Mouse (Mus musculus) limb, embryonic 14.5 days (tissue): ENCODE measurements around the gene Plekhg5. TPM values are rescaled to one million over a fixed set of nuclear protein-coding genes. Genes with fewer than 3 reads are reported as not detected.

Experiments
- ATAC-seq: fragments of 200-750 bp; cut with Nextera tagmentation; 2 replicates; pipeline ENCODE4 v1.8.0; 2017; ENCODE audit warnings: low read depth, moderate number of reproducible peaks, moderate TSS enrichment; ENCODE audit not compliant: low FRiP score
- DNase-seq: peaks from one replicate; pipeline ENCODE4 v3.0.0-alpha.2; 2015; ENCODE audit warnings: low spot score
- H3K27ac ChIP-seq: fragments of 300-500 bp; sonication (generic); replicated peaks from 2 replicates; pipeline ENCODE4 v1.5.1; 2014; ENCODE audit warnings: low read depth, mild to moderate bottlenecking, low read length, moderate library complexity, mixed read lengths
- H3K27me3 ChIP-seq: fragments of 300-500 bp; sonication (generic); 2 replicates; pipeline ENCODE4 v1.6.1; 2014; ENCODE audit warnings: low read length, mixed read lengths; ENCODE audit not compliant: control insufficient read depth, insufficient read depth
- H3K36me3 ChIP-seq: fragments of 300-500 bp; sonication (generic); 2 replicates; pipeline ENCODE4 v1.6.1; 2014; ENCODE audit warnings: mild to moderate bottlenecking, low read length, moderate library complexity, mixed read lengths; ENCODE audit not compliant: control insufficient read depth, insufficient read depth
- H3K4me1 ChIP-seq: fragments of 300-500 bp; sonication (generic); 2 replicates; pipeline ENCODE4 v1.6.1; 2014; ENCODE audit warnings: antibody characterized with exemption, low read length, mixed read lengths; ENCODE audit not compliant: control insufficient read depth, insufficient read depth
- H3K4me2 ChIP-seq: fragments of 300-500 bp; sonication (generic); replicated peaks from 2 replicates; pipeline ENCODE4 v1.6.1; 2014; ENCODE audit warnings: low read depth, mild to moderate bottlenecking, low read length, moderate library complexity; ENCODE audit not compliant: severe bottlenecking
- H3K4me3 ChIP-seq: fragments of 300-500 bp; sonication (generic); replicated peaks from 2 replicates; pipeline ENCODE4 v1.5.1; 2014; ENCODE audit warnings: low read length
- H3K9ac ChIP-seq: fragments of 300-500 bp; sonication (generic); 2 replicates; pipeline ENCODE4 v1.6.1; 2014; ENCODE audit warnings: mild to moderate bottlenecking, low read depth, low read length, moderate library complexity; ENCODE audit not compliant: severe bottlenecking
- H3K9me3 ChIP-seq: fragments of 300-500 bp; sonication (generic); 2 replicates; pipeline ENCODE4 v1.6.1; 2016; ENCODE audit warnings: low read length; ENCODE audit not compliant: control insufficient read depth
- POLR2A ChIP-seq: fragments of 200-500 bp; IDR thresholded peaks from 2 replicates; pipeline ENCODE4 v1.8.0; 2012; ENCODE audit warnings: inconsistent platforms, mild to moderate bottlenecking, moderate library complexity, borderline replicate concordance; ENCODE audit not compliant: insufficient read depth, insufficient read length; ENCODE audit errors: extremely low read depth
- WGBS: fragments of 180-500 bp; shearing (Covaris S2); extraction: QIAGEN DNeasy Blood & Tissue Kit; methylation state at CpG from one replicate; pipeline ENCODE4 v1.1.7; 2014; 5-methylcytosine and 5-hydroxymethylcytosine counted together
- polyA plus RNA-seq, 2 experiments: library from polyadenylated mRNA; depleted of rRNA in 1 of 2; stranded (reverse) in 1 of 2; unstranded in 1 of 2; fragments of >200 nt; fragmentation: Nextera tagmentation in 1 of 2; extraction: Ambion mirVana in 1 of 2; gene quantifications; 2 replicates each; pipeline versions ENCODE4 v1.2.1 to v1.2.3; 2012 to 2014

The Plekhg5 gene
- polyA plus RNA-seq, 2 experiments = 14.1 to 25.0 TPM

GRCm38 (mm10) chr4:152136112-152136875 lies 64.0 kb downstream of the Plekhg5 start:
- H3K4me1 ChIP-seq = peaks cover 18% of the 10 kb centered on the region
- ATAC-seq = no peak
- H3K4me2 ChIP-seq = no peak overlapping the region
- H3K27me3 ChIP-seq = peaks cover 31% of the 10 kb centered on the region
- H3K9ac ChIP-seq = no peak overlapping the region
- DNase-seq = no peak
- WGBS = 32% methylated on average over 6 of the region's 6 CpGs
- no peaks in the 10 kb centered on the region for H3K36me3 ChIP-seq
- TF ChIP-seq POLR2A = no peak
- no peak overlapping the region for H3K27ac ChIP-seq
- no peaks in the 10 kb centered on the region for H3K9me3 ChIP-seq
- no peak overlapping the region for H3K4me3 ChIP-seq

GRCm38 (mm10) chr4:152136876-152137250 lies 64.6 kb downstream of the Plekhg5 start:
- Histone ChIP-seq H3K27me3 (peaks cover 29% of the 10 kb centered on the region), H3K4me2 (no peak overlapping the region), H3K4me1 (peaks cover 12% of the 10 kb centered on the region), H3K4me3 (no peak overlapping the region), H3K27ac (no peak overlapping the region), H3K36me3 (no peaks in the 10 kb centered on the region), H3K9ac (no peak overlapping the region), H3K9me3 (no peaks in the 10 kb centered on the region)
- no peak for TF ChIP-seq POLR2A
- ATAC-seq = no peak
- WGBS = 96% methylated on average over 2 of the region's 2 CpGs
- no peak for DNase-seq

- peaks cover 6% of the 10 kb centered on the region; the same call in 1 of the 2 replicates for H3K4me1 ChIP-seq
- H3K27me3 ChIP-seq = peaks cover 12% of the 10 kb centered on the region; the same call in 1 of the 2 replicates
- ATAC-seq = peak; percentile 84
- under 1% methylated on average over 45 of the region's 51 CpGs for WGBS
- no peaks in the 10 kb centered on the region for H3K9me3 ChIP-seq
- no peak overlapping the region for H3K27ac ChIP-seq
- H3K36me3 ChIP-seq = no peaks in the 10 kb centered on the region
- H3K4me3 ChIP-seq = peak overlapping the region; percentile 43
- DNase-seq = peak; percentile 80
- H3K9ac ChIP-seq = no peak overlapping the region; the same call in 1 of the 2 replicates
- TF ChIP-seq POLR2A = no peak
- H3K4me2 ChIP-seq = peak overlapping the region; percentile 71
Observed at GRCm38 (mm10) chr4:152138497-152139260, 66.4 kb downstream of the Plekhg5 start.

GRCm38 (mm10) chr4:152140441-152140840 lies 68.1 kb downstream of the Plekhg5 start:
- Histone ChIP-seq H3K27ac (no peak overlapping the region), H3K27me3 (peaks cover 4% of the 10 kb centered on the region; the same call in 1 of the 2 replicates), H3K9ac (no peak overlapping the region), H3K4me2 (no peak overlapping the region), H3K4me1 (peaks cover 6% of the 10 kb centered on the region; the same call in 1 of the 2 replicates), H3K9me3 (no peaks in the 10 kb centered on the region), H3K36me3 (no peaks in the 10 kb centered on the region), H3K4me3 (no peak overlapping the region)
- TF ChIP-seq POLR2A = no peak
- no peak for ATAC-seq
- WGBS = 32% methylated on average over 6 of the region's 6 CpGs
- no peak for DNase-seq

GRCm38 (mm10) chr4:152141521-152142135 lies 69.3 kb downstream of the Plekhg5 start:
- H3K9ac ChIP-seq = no peak overlapping the region
- H3K4me3 ChIP-seq = no peak overlapping the region
- peaks cover 4% of the 10 kb centered on the region; the same call in 1 of the 2 replicates for H3K27me3 ChIP-seq
- no peak overlapping the region for H3K27ac ChIP-seq
- H3K36me3 ChIP-seq = no peaks in the 10 kb centered on the region
- H3K4me2 ChIP-seq = no peak overlapping the region
- 74% methylated on average over 8 of the region's 8 CpGs for WGBS
- no peaks in the 10 kb centered on the region for H3K9me3 ChIP-seq
- no peak for DNase-seq
- no peak for ATAC-seq
- H3K4me1 ChIP-seq = peaks cover 6% of the 10 kb centered on the region; the same call in 1 of the 2 replicates
- no peak for TF ChIP-seq POLR2A
